Mouse (Mus musculus) limb, embryonic 12.5 days (tissue): ENCODE results near the gene Alkbh7. TPM values are rescaled to one million over a fixed set of nuclear protein-coding genes. Genes with fewer than 3 reads are reported as not detected.

ENCODE experiments used
- ATAC-seq: fragments of 200-750 bp; cut with Nextera tagmentation; 2 replicates; pipeline ENCODE4 v1.8.0; 2017; ENCODE audit warnings: low read depth, moderate TSS enrichment; ENCODE audit not compliant: insufficient number of reproducible peaks, insufficient read depth, low FRiP score, low TSS enrichment
- H3K27ac ChIP-seq: fragments of 300-500 bp; sonication (generic); 2 replicates; pipeline ENCODE4 v1.5.1; 2016; ENCODE audit warnings: mild to moderate bottlenecking, moderate library complexity
- H3K27me3 ChIP-seq: fragments of 300-500 bp; sonication (generic); 2 replicates; pipeline ENCODE4 v1.6.1; 2016; ENCODE audit warnings: mild to moderate bottlenecking, moderate library complexity
- H3K36me3 ChIP-seq: fragments of 300-500 bp; sonication (generic); 2 replicates; pipeline ENCODE4 v1.6.1; 2016; ENCODE audit warnings: mild to moderate bottlenecking, moderate library complexity
- H3K4me1 ChIP-seq: fragments of 300-500 bp; sonication (generic); replicated peaks from 2 replicates; pipeline ENCODE4 v1.6.1; 2016
- H3K4me2 ChIP-seq: fragments of 300-500 bp; sonication (generic); 2 replicates; pipeline ENCODE4 v1.6.1; 2016; ENCODE audit warnings: mild to moderate bottlenecking, moderate library complexity
- H3K4me3 ChIP-seq: fragments of 300-500 bp; sonication (generic); replicated peaks from 2 replicates; pipeline ENCODE4 v1.5.1; 2016; ENCODE audit warnings: mild to moderate bottlenecking
- H3K9ac ChIP-seq: fragments of 300-500 bp; sonication (generic); replicated peaks from 2 replicates; pipeline ENCODE4 v1.6.1; 2016; ENCODE audit warnings: mild to moderate bottlenecking, moderate library complexity
- H3K9me3 ChIP-seq: fragments of 300-500 bp; sonication (generic); 2 replicates; pipeline ENCODE4 v1.6.1; 2016; ENCODE audit warnings: mild to moderate bottlenecking, moderate library complexity
- WGBS: fragments of 180-500 bp; shearing (Covaris S2); methylation state at CpG from one replicate; pipeline ENCODE4 v1.1.7; 2016; 5-methylcytosine and 5-hydroxymethylcytosine counted together
- polyA plus RNA-seq: library from polyadenylated mRNA; unstranded; fragments of >200 nt; fragmentation: Nextera tagmentation; extraction: Ambion mirVana; gene quantifications from 2 replicates; pipeline ENCODE4 v1.2.1, GENCODE M21; 2016

Gene Alkbh7
- polyA plus RNA-seq, 1 experiment from 2014 or later, result 37.6 TPM

- 93% methylated on average over 4 of the region's 4 CpGs for WGBS
- no peak overlapping the region for H3K9ac ChIP-seq
- peak overlapping the region; percentile 58; the same call in 1 of the 2 replicates for H3K4me2 ChIP-seq
Measured at GRCm38 (mm10) chr17:57032854-57033253, 35.7 kb downstream of the Alkbh7 start.

GRCm38 (mm10) chr17:57038978-57039377, 41.8 kb downstream of the Alkbh7 start:
- no peaks in the 10 kb centered on the region for H3K36me3 ChIP-seq
- H3K27ac ChIP-seq, result no peak overlapping the region
- no peaks in the 10 kb centered on the region for H3K4me1 ChIP-seq
- H3K9ac ChIP-seq, result no peak overlapping the region
- ATAC-seq, result no peak
- WGBS, result 37% methylated on average over 8 of the region's 8 CpGs
- no peaks in the 10 kb centered on the region for H3K9me3 ChIP-seq
- H3K4me3 ChIP-seq, result no peak overlapping the region
- peaks cover 31% of the 10 kb centered on the region for H3K27me3 ChIP-seq
- no peak overlapping the region for H3K4me2 ChIP-seq

More at GRCm38 (mm10) chr17:57032854-57033253, 35.7 kb downstream of the Alkbh7 start:
- Histone ChIP-seq H3K4me3 (peak overlapping the region; percentile 41), H3K27me3 (peaks cover 12% of the 10 kb centered on the region), H3K9me3 (no peaks in the 10 kb centered on the region), H3K36me3 (peaks cover 15% of the 10 kb centered on the region), H3K4me1 (peaks cover 18% of the 10 kb centered on the region), H3K27ac (no peak overlapping the region)
- ATAC-seq, result no peak

- H3K27ac ChIP-seq, result no peak within 1 kb of the TSS
- no peaks in the 10 kb centered on the region for H3K9me3 ChIP-seq
- no peak within 1 kb of the TSS for H3K9ac ChIP-seq
- H3K4me2 ChIP-seq, result no peak within 1 kb of the TSS
- peaks cover 30% of the 10 kb centered on the region for H3K27me3 ChIP-seq
- H3K36me3 ChIP-seq, result no peaks in the 10 kb centered on the region
- WGBS, result 71% methylated on average over 8 of the region's 8 CpGs
- no peaks in the 10 kb centered on the region for H3K4me1 ChIP-seq
- H3K4me3 ChIP-seq, result no peak within 1 kb of the TSS
- no peak for ATAC-seq
Measured at GRCm38 (mm10) chr17:57041554-57041953, 44.4 kb downstream of the Alkbh7 start, which contains the start of gene Slc25a41. Gene Slc25a41 (minus strand): TSS chr17:57041654.

GRCm38 (mm10) chr17:57047406-57047805, 50.3 kb downstream of the Alkbh7 start:
- Histone ChIP-seq H3K4me3 (no peak overlapping the region), H3K36me3 (peaks cover 9% of the 10 kb centered on the region), H3K27ac (no peak overlapping the region), H3K4me2 (no peak overlapping the region), H3K4me1 (no peaks in the 10 kb centered on the region), H3K27me3 (no peaks in the 10 kb centered on the region), H3K9ac (no peak overlapping the region), H3K9me3 (no peaks in the 10 kb centered on the region)
- ATAC-seq, result no peak
- 24% methylated on average over 5 of the region's 5 CpGs for WGBS

DNA sequence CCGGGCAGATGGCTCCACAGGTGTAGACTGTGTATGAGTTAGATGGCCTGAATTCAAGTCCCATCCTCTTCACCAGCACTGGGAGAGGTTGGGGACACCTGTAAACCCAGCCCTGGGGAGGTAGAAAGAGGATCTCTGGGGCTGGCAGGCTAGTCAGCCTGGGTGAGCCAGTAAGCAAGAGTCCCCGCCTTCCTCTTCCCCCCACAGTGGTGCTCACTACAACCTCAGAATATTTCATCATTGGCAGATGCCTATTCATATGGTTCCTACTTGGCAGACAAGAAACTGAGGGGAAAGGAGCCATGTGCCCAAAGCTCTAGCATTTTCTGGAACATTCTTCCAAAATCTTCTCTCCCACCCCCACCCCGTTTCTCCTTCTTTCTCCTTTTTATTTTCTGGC, 51.7 kb downstream of the Alkbh7 start:
- no peak for ATAC-seq
- 93% methylated on average over 3 of the region's 3 CpGs for WGBS
- no peaks in the 10 kb centered on the region for H3K4me1 ChIP-seq
- H3K36me3 ChIP-seq, result peaks cover 17% of the 10 kb centered on the region
- no peak overlapping the region for H3K27ac ChIP-seq
- H3K4me3 ChIP-seq, result no peak overlapping the region
- no peak overlapping the region for H3K4me2 ChIP-seq
- no peaks in the 10 kb centered on the region for H3K9me3 ChIP-seq
- H3K27me3 ChIP-seq, result no peaks in the 10 kb centered on the region
- no peak overlapping the region for H3K9ac ChIP-seq

Other genes with a start within 250 kb of the Alkbh7 start
- 18.9 and 19.6 TPM in 2 replicates for gene Nrtn, start 239.8 kb upstream of the Alkbh7 start, polyA plus RNA-seq
- gene Dus3l, start 232.6 kb upstream of the Alkbh7 start, polyA plus RNA-seq, result 42.0 and 46.7 TPM in 2 replicates
- 0.69 and 1.3 TPM in 2 replicates for gene Prr22, start 227.1 kb upstream of the Alkbh7 start, polyA plus RNA-seq
- gene Rfx2, start 166.3 kb upstream of the Alkbh7 start, polyA plus RNA-seq, result 3.6 and 4.1 TPM in 2 replicates
- not detected in 2 replicates for gene Acsbg2, start 122.9 kb upstream of the Alkbh7 start, polyA plus RNA-seq
- 0.26 and 0.52 TPM in 2 replicates for gene 1700061G19Rik, start 121.9 kb upstream of the Alkbh7 start, polyA plus RNA-seq
- 93.0 and 97.1 TPM in 2 replicates for gene Mllt1, start 61.9 kb upstream of the Alkbh7 start, polyA plus RNA-seq
- not detected in 2 replicates for gene Acer1, start 15.2 kb upstream of the Alkbh7 start, polyA plus RNA-seq
- 147 and 151 TPM in 2 replicates for gene Clpp, start 7.0 kb upstream of the Alkbh7 start, polyA plus RNA-seq
- not detected in 2 replicates for gene Pspn, start 2.7 kb downstream of the Alkbh7 start, polyA plus RNA-seq
- 61.5 and 68.2 TPM in 2 replicates for gene Gtf2f1, start 13.9 kb downstream of the Alkbh7 start, polyA plus RNA-seq
- 0.24 TPM in 1 of 2 replicates, not detected in the other for gene Gm17949, start 14.1 kb downstream of the Alkbh7 start, polyA plus RNA-seq
- gene Khsrp, start 34.2 kb downstream of the Alkbh7 start, polyA plus RNA-seq, result 60.2 and 64.7 TPM in 2 replicates
- gene Slc25a41, start 44.3 kb downstream of the Alkbh7 start, polyA plus RNA-seq, result 0.17 and 0.23 TPM in 2 replicates
- gene Crb3, start 61.8 kb downstream of the Alkbh7 start, polyA plus RNA-seq, result 1.2 and 2.4 TPM in 2 replicates
- gene Slc25a23, start 62.5 kb downstream of the Alkbh7 start, polyA plus RNA-seq, result 4.5 and 4.9 TPM in 2 replicates
- gene Dennd1c, start 81.2 kb downstream of the Alkbh7 start, polyA plus RNA-seq, result 0.99 and 1.2 TPM in 2 replicates
- 12.7 and 14.7 TPM in 2 replicates for gene Tubb4a, start 90.4 kb downstream of the Alkbh7 start, polyA plus RNA-seq
- gene Tnfsf9, start 108.0 kb downstream of the Alkbh7 start, polyA plus RNA-seq, result 10.2 and 11.3 TPM in 2 replicates
- not detected in 2 replicates for gene Cd70, start 152.4 kb downstream of the Alkbh7 start, polyA plus RNA-seq
- gene Tnfsf14, start 196.8 kb downstream of the Alkbh7 start, polyA plus RNA-seq, result 0.18 and 0.33 TPM in 2 replicates
- 0.08 and 1.00 TPM in 2 replicates for gene C3, start 230.8 kb downstream of the Alkbh7 start, polyA plus RNA-seq